Mouse (Mus musculus): Measurements from ENCODE around the gene Xrcc1.
A peak's percentile ranks its signal among the peaks of the same experiment; 100 is the strongest.

Gene Xrcc1

GRCm38 (mm10) chr7:24529580-24529979, 16.5 kb upstream of the Xrcc1 start:
- peak; percentile 38 for DNase-seq

DNA sequence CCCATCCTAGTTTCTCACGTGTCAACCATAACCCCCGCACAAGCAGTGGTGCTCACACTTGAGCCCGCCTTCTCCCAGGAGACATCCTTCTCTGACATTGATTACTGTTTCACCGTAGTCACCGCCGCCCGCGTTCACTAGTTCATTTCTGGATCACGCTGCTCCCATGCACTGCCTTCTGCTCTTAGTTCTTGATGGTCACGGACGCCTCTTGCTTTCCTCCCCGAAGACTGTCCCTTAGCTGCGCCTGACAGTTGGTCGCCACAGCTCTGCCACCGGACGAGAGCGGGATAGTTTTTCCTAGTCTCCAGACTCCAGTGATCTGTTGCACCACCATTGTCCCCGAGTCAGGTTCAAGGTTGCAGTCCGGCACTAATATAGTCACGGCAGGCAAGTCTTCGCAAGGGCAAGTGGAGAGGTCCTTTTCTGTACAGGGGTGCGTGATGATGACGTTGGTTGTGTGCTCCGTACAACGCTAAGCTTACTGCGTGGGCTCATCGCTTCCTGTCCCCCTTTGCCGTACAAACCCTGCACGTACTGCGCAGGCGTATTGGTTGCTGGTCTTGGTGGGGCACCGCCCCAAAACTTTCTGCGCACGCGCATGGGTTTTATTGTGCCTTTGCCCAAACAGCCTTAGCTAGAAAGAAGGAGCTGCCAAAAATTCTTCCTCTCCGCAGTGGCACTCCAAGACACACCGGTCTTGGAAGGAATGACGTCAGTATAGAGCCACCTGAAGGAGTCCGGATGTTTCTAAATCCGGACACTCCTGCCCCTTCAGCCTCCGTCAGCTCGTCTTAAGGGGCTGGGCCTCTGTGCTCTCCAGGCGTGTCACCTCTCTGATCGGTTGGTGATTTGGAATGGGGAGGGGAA, 15.8 kb upstream of the Xrcc1 start, which contains the start of gene Irgq:
Gene Irgq, plus strand, starts transcription at position 628 of the 870 bp plus-strand sequence.
- DNase-seq: peak; percentile 99

DNA sequence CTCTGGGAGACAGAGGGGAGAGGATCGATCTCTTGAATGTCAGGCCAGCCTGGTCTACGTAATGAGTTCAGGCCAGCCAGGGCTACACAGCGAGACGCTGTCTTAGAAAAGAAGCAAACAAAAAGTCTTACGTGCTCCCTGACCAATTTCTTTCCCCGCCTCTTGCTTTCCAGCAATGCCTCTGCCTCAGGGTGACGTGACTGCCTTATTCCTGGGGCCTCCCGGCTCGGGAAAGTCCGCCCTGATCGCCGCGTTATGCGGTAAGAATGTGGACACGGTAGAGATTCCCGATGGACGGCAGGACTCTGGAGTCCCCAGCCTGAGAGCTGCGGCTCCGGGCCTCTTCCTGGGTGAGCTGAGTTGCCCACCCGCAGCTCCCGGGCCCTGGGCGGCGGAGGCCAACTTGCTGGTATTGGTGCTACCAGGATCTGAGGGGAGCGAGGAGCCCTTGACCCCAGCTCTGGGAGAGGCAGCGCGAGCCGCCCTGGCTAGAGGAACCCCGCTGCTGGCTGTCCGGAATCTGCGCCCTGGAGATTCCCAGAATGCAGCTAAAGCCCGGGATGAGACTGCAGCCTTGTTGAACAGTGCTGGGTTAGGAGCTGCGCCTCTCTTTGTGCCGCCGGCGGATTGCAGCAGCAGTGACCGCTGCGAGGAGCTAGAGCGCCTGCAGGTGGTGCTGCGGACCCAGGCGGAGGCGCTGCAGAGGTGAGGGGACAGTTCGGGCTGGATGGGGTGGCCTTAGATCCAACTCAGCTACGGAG, 14.7 kb upstream of the Xrcc1 start:
- peak; percentile 86 for DNase-seq

DNA sequence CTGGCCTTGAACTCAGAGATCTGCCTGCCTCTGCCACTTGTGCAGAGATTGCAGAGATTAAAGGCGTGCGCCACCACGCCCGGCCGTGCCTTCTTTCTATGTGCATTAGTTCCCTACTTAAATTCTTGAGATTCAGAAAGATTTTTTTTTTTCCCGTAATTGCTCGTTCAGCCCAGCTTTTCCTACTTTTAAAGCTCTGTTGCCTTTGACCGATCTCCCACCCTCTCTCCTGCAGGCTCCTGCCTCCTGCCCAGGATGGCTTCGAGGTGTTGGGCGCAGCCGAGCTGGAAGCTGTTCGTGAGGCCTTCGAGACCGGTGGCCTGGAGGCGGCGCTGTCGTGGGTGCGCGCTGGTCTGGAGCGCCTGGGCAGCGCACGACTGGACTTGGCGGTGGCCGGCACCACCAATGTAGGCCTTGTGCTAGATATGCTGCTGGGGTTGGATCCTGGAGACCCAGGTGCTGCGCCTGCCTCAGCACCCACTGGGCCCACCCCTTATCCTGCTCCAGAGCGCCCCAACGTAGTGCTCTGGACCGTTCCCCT, 13.0 kb upstream of the Xrcc1 start:
- DNase-seq: no peak

- no peak for DNase-seq
Observed at GRCm38 (mm10) chr7:24533806-24534205, 12.3 kb upstream of the Xrcc1 start.

GRCm38 (mm10) chr7:24534301-24534700, 11.8 kb upstream of the Xrcc1 start:
- DNase-seq: no peak

DNA sequence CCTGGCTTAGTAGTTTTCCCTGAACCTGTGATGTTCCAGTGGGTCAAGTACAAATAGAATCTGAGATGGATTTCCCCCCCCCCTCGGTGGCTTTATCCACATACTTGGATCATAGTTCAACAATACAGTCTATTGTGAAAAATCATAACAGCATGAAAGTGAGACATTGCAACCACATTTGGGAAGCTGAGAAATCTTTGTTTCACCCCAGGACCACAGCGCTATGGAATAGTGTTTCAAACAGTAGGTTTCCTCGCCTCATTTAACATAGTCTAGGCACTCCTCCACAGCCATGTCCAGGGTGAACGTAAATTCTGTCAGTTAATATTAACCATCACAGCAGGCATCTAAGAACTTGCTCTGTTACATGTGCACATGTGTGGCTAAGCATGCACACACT, 9.0 kb upstream of the Xrcc1 start:
- DNase-seq: no peak

DNA sequence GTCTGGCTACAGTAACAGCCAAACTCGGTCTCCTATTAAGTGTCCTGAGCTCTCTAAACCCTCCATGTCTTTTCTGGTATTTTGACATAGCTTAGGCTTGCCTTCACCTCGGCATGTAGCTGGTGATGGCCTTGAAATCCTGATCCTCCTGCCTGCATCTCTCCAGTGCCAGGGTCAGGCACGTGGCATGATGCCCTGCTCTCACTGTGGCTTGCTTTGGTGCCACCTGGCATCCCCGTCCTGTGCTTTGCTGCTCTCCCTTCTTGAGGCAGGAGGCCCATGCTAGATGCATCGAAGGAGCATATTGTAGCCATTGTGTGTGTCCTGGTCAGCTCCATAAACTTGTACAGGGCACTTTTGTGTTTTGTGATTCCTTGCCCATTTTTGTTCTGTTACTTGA, 8.5 kb upstream of the Xrcc1 start:
- DNase-seq: no peak

- DNase-seq: peak; percentile 61
Observed at GRCm38 (mm10) chr7:24538154-24538553, 7.9 kb upstream of the Xrcc1 start.

DNA sequence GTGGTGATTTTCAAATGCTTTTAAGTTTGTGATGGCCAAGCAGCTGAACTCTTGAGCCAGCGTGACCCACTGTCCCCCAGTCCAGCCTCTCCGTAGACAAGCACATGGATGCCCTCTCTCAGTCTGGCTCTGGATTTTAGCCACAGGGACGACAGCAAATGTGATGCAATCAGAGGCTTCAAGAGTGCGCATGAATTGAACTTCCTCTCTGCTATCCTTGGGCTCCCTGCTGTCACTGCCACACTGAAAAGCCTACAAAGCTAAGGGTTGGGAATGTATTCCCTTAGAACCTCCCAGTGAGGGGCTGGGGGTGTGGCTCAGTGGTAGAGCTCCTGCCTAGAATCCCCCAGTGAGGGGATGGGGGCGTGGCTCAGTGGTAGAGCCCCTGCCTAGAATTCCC, 7.4 kb upstream of the Xrcc1 start:
- DNase-seq: no peak

- no peak for DNase-seq
Observed at GRCm38 (mm10) chr7:24539686-24540085, 6.4 kb upstream of the Xrcc1 start.

DNA sequence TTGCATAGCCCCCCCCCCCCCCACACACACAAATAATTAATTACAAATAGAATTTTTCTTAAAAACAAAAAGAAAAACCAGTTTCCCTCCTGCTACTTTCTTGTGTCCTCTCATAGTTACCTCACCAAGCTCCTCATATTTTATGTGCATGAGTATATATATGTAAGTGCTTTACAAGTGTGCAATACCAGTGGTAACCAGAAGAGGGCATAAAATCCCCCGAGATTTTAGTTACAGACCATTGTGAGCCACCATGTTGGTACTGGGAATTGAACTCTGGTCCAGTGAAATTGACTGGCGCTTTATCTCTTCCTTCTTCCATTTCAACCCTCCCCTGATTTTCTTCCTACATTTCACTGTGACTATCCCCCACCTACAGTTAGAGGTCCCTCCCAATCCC, 1.6 kb upstream of the Xrcc1 start:
- DNase-seq: no peak

- DNase-seq: peak; percentile 100
Observed at GRCm38 (mm10) chr7:24546634-24547389, 723 bp downstream of the Xrcc1 start.

DNA sequence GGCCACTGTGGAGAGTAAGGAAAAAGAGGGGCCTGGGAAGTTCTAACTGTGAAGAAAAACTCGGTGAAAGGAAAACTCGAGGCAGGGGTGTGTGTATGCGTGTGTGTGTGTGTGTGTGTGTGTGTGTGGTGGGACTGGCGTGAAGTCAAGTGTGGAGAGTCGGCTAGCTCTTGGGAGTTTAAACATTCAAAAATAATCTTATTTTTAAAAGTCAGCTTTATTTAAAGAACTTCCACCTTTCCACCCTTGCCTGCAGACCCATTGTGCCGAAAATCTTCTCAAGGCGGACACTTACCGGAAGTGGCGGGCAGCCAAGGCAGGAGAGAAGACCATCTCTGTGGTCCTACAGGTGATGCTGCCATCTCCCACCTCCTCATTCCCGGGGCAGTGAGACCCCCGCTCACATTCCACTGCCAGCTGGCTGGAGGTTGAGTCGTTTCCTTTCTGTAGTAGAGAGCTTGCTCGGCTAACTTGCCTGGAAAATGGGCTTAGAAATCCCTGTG, 1.5 kb downstream of the Xrcc1 start:
- DNase-seq: peak; percentile 19

- DNase-seq: no peak
Observed at GRCm38 (mm10) chr7:24551985-24552759, 6.1 kb downstream of the Xrcc1 start.

DNA sequence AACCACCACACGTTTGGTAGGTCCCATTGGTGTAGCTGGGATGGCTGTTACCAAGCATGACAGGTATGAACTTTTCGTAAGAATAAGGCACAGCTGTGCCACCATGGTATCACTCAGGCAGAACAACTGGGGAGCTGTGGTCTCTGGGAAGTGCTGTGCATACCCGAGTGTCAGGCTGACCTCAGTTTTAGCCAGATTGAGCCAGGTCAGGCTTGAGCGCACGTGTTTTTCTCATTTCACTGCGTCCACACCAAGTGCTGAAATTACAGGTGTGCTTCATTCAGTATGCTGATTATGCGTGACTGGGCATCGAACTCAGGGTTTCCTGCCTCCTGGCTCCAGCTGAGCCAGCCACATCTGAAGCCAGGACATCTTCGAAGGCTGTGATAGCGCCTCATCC, 9.7 kb downstream of the Xrcc1 start:
- DNase-seq: peak; percentile 28

- DNase-seq: no peak
Observed at GRCm38 (mm10) chr7:24561450-24561849, 15.4 kb downstream of the Xrcc1 start.

DNA sequence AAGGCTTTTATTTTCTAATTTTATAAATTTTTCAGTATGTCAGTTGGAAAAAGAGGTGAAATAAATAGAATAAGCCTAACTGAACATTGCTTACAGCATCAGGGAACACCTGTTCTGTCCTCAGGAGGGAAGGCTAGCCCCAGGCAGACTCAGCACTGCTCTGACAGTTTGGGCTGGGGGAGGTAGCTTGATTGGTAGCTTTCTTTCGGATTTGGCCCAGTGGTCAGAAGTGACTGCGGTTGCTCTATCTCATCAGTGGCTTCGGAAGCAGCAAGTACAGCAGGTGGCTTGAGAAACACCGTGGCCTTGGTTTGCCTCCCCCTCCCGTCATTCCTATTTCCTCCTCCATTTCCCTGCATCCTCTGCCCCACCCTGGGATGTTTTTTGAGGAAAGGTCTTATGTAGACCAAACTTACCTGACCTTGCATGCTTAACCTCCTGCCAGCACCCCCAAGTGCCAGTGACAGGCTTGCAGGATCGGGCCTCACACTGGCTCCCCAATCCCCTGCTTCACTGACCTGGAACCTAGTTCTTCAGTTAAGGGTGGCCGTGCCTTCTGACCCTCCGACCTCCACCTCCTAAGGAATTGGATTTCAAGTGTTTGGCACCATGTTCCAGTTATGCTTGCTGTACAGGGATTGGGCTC, 17.2 kb downstream of the Xrcc1 start:
- no peak for DNase-seq

- DNase-seq: no peak
Observed at GRCm38 (mm10) chr7:24563837-24564206, 17.7 kb downstream of the Xrcc1 start.

- DNase-seq: peak; percentile 85
Observed at GRCm38 (mm10) chr7:24564607-24565265, 18.6 kb downstream of the Xrcc1 start.

GRCm38 (mm10) chr7:24565627-24566026, 19.5 kb downstream of the Xrcc1 start:
- DNase-seq: no peak
